Mouse (Mus musculus) kidney, embryonic 15.5 days (tissue): ENCODE measurements around the gene Dner. TPM values are rescaled to one million over a fixed set of nuclear protein-coding genes. Genes with fewer than 3 reads are reported as not detected.

Experiments used
- ATAC-seq: fragments of 200-750 bp; cut with Nextera tagmentation; replicated peaks from 2 replicates; pipeline ENCODE4 v1.8.0; 2017; ENCODE audit warnings: moderate TSS enrichment; ENCODE audit not compliant: low FRiP score
- H3K27ac ChIP-seq: fragments of 300-500 bp; sonication (generic); 2 replicates; pipeline ENCODE4 v1.5.1; 2015; ENCODE audit warnings: mild to moderate bottlenecking, inconsistent platforms
- H3K27me3 ChIP-seq: fragments of 300-500 bp; sonication (generic); 2 replicates; pipeline ENCODE4 v1.6.1; 2015; ENCODE audit warnings: inconsistent platforms
- H3K36me3 ChIP-seq: fragments of 300-500 bp; sonication (generic); 2 replicates; pipeline ENCODE4 v1.6.1; 2015; ENCODE audit warnings: inconsistent platforms
- H3K4me1 ChIP-seq: fragments of 300-500 bp; sonication (generic); 2 replicates; pipeline ENCODE4 v1.6.1; 2015; ENCODE audit warnings: inconsistent platforms
- H3K4me2 ChIP-seq: fragments of 300-500 bp; sonication (generic); 2 replicates; pipeline ENCODE4 v1.6.1; 2015; ENCODE audit warnings: moderate library complexity, mild to moderate bottlenecking, inconsistent platforms
- H3K4me3 ChIP-seq: fragments of 300-500 bp; sonication (generic); replicated peaks from 2 replicates; pipeline ENCODE4 v1.5.1; 2015; ENCODE audit warnings: mild to moderate bottlenecking, inconsistent platforms
- H3K9ac ChIP-seq: fragments of 300-500 bp; sonication (generic); 2 replicates; pipeline ENCODE4 v1.6.1; 2015; ENCODE audit warnings: mild to moderate bottlenecking, inconsistent platforms
- H3K9me3 ChIP-seq: fragments of 300-500 bp; sonication (generic); replicated peaks from 2 replicates; pipeline ENCODE4 v1.6.1; 2016; ENCODE audit warnings: inconsistent platforms
- WGBS: fragments of 180-500 bp; shearing (Covaris S2); methylation state at CpG from one replicate; pipeline ENCODE4 v1.1.7; 2015; ENCODE audit warnings: mixed read lengths; 5-methylcytosine and 5-hydroxymethylcytosine counted together
- polyA plus RNA-seq: library from polyadenylated mRNA; unstranded; fragments of >200 nt; fragmentation: Nextera tagmentation; extraction: Ambion mirVana; gene quantifications from 2 replicates; pipeline ENCODE4 v1.2.1, GENCODE M21; 2015

Gene Dner
- polyA plus RNA-seq, 1 experiment from 2014 or later: 2.5 TPM

- WGBS: 2% methylated on average over 2 of the region's 2 CpGs
- H3K9me3 ChIP-seq: no peaks in the 10 kb centered on the region
- ATAC-seq: no peak
These were observed 1.1 kb upstream of the Dner start for GRCm38 (mm10) chr1:84697136-84697535.

GRCm38 (mm10) chr1:84694688-84695474 is 1.1 kb downstream of the Dner start:
- no peak overlapping the region for H3K27ac ChIP-seq
- WGBS: 9% methylated on average over 26 of the region's 26 CpGs
- H3K4me2 ChIP-seq: peak overlapping the region; percentile 90
- no peaks in the 10 kb centered on the region for H3K9me3 ChIP-seq
- H3K4me1 ChIP-seq: peaks cover 16% of the 10 kb centered on the region
- peak overlapping the region; percentile 48 for H3K4me3 ChIP-seq
- no peaks in the 10 kb centered on the region for H3K36me3 ChIP-seq
- peaks cover 39% of the 10 kb centered on the region for H3K27me3 ChIP-seq
- peak; percentile 20; the same call in 1 of the 2 replicates for ATAC-seq
- H3K9ac ChIP-seq: no peak overlapping the region

More at GRCm38 (mm10) chr1:84697136-84697535, 1.1 kb upstream of the Dner start:
- Histone ChIP-seq H3K4me2 (no peak overlapping the region), H3K27ac (no peak overlapping the region), H3K9ac (no peak overlapping the region), H3K4me3 (no peak overlapping the region), H3K4me1 (peaks cover 16% of the 10 kb centered on the region), H3K36me3 (no peaks in the 10 kb centered on the region), H3K27me3 (peaks cover 39% of the 10 kb centered on the region)

- no peaks in the 10 kb centered on the region for H3K27me3 ChIP-seq
- 72% methylated on average over 4 of the region's 4 CpGs for WGBS
- H3K36me3 ChIP-seq: no peaks in the 10 kb centered on the region
- H3K4me3 ChIP-seq: no peak overlapping the region
- H3K4me2 ChIP-seq: no peak overlapping the region
- H3K9me3 ChIP-seq: no peaks in the 10 kb centered on the region
- no peak for ATAC-seq
- no peak overlapping the region for H3K27ac ChIP-seq
- no peaks in the 10 kb centered on the region for H3K4me1 ChIP-seq
- no peak overlapping the region for H3K9ac ChIP-seq
These were observed 18.1 kb downstream of the Dner start for GRCm38 (mm10) chr1:84677910-84678309.

GRCm38 (mm10) chr1:84668100-84668846 is 27.7 kb downstream of the Dner start:
- no peaks in the 10 kb centered on the region for H3K36me3 ChIP-seq
- 86% methylated on average over 7 of the region's 7 CpGs for WGBS
- no peak for ATAC-seq

GRCm38 (mm10) chr1:84667660-84668059 is 28.4 kb downstream of the Dner start:
- 81% methylated on average over 4 of the region's 4 CpGs for WGBS
- H3K9ac ChIP-seq: no peak overlapping the region
- H3K27ac ChIP-seq: no peak overlapping the region
- no peaks in the 10 kb centered on the region for H3K27me3 ChIP-seq
- H3K4me3 ChIP-seq: no peak overlapping the region
- no peaks in the 10 kb centered on the region for H3K9me3 ChIP-seq
- no peak overlapping the region for H3K4me2 ChIP-seq
- H3K36me3 ChIP-seq: no peaks in the 10 kb centered on the region
- ATAC-seq: no peak
- no peaks in the 10 kb centered on the region for H3K4me1 ChIP-seq

More at GRCm38 (mm10) chr1:84668100-84668846, 27.7 kb downstream of the Dner start:
- Histone ChIP-seq H3K4me3 (no peak overlapping the region), H3K27me3 (no peaks in the 10 kb centered on the region), H3K4me1 (no peaks in the 10 kb centered on the region), H3K9me3 (no peaks in the 10 kb centered on the region), H3K4me2 (no peak overlapping the region), H3K9ac (no peak overlapping the region), H3K27ac (no peak overlapping the region)

GRCm38 (mm10) chr1:84664377-84665118 is 31.5 kb downstream of the Dner start:
- Histone ChIP-seq H3K9ac (no peak overlapping the region), H3K27me3 (no peaks in the 10 kb centered on the region), H3K4me3 (no peak overlapping the region), H3K36me3 (no peaks in the 10 kb centered on the region), H3K4me2 (no peak overlapping the region), H3K4me1 (no peaks in the 10 kb centered on the region), H3K9me3 (no peaks in the 10 kb centered on the region), H3K27ac (no peak overlapping the region)
- ATAC-seq: no peak
- 41% methylated on average over 4 of the region's 4 CpGs for WGBS

GRCm38 (mm10) chr1:84646781-84647180 is 49.2 kb downstream of the Dner start:
- H3K27me3 ChIP-seq: no peaks in the 10 kb centered on the region
- 89% methylated on average over 2 of the region's 2 CpGs for WGBS
- ATAC-seq: no peak

GRCm38 (mm10) chr1:84640463-84640862 is 55.6 kb downstream of the Dner start:
- ATAC-seq: no peak
- no peak overlapping the region for H3K4me2 ChIP-seq
- no peak overlapping the region for H3K9ac ChIP-seq
- H3K9me3 ChIP-seq: no peaks in the 10 kb centered on the region
- 68% methylated on average over 4 of the region's 4 CpGs for WGBS
- H3K36me3 ChIP-seq: no peaks in the 10 kb centered on the region
- no peaks in the 10 kb centered on the region for H3K4me1 ChIP-seq
- H3K27ac ChIP-seq: no peak overlapping the region
- H3K27me3 ChIP-seq: no peaks in the 10 kb centered on the region
- H3K4me3 ChIP-seq: no peak overlapping the region

More at GRCm38 (mm10) chr1:84646781-84647180, 49.2 kb downstream of the Dner start:
- Histone ChIP-seq H3K4me3 (no peak overlapping the region), H3K4me2 (no peak overlapping the region), H3K36me3 (no peaks in the 10 kb centered on the region), H3K9ac (no peak overlapping the region), H3K9me3 (no peaks in the 10 kb centered on the region), H3K27ac (no peak overlapping the region), H3K4me1 (no peaks in the 10 kb centered on the region)

- H3K9ac ChIP-seq: no peak overlapping the region
- H3K4me1 ChIP-seq: no peaks in the 10 kb centered on the region
- no peak overlapping the region for H3K27ac ChIP-seq
- no peak for ATAC-seq
- no peak overlapping the region for H3K4me2 ChIP-seq
- H3K4me3 ChIP-seq: no peak overlapping the region
- H3K9me3 ChIP-seq: no peaks in the 10 kb centered on the region
- no peaks in the 10 kb centered on the region for H3K27me3 ChIP-seq
- H3K36me3 ChIP-seq: no peaks in the 10 kb centered on the region
- WGBS: 45% methylated on average over 6 of the region's 6 CpGs
These were observed 59.1 kb downstream of the Dner start for GRCm38 (mm10) chr1:84636890-84637289.

GRCm38 (mm10) chr1:84628244-84628643 is 67.8 kb downstream of the Dner start:
- 66% methylated on average over 6 of the region's 6 CpGs for WGBS

GRCm38 (mm10) chr1:84622978-84623554 is 73.0 kb downstream of the Dner start:
- WGBS: 35% methylated on average over 12 of the region's 12 CpGs
- no peak for ATAC-seq

More at GRCm38 (mm10) chr1:84628244-84628643, 67.8 kb downstream of the Dner start:
- no peak for ATAC-seq
- no peaks in the 10 kb centered on the region for H3K27me3 ChIP-seq
- H3K4me3 ChIP-seq: no peak overlapping the region
- H3K9me3 ChIP-seq: no peaks in the 10 kb centered on the region
- no peaks in the 10 kb centered on the region for H3K4me1 ChIP-seq
- H3K4me2 ChIP-seq: no peak overlapping the region
- no peak overlapping the region for H3K9ac ChIP-seq
- no peaks in the 10 kb centered on the region for H3K36me3 ChIP-seq
- no peak overlapping the region for H3K27ac ChIP-seq

More at GRCm38 (mm10) chr1:84622978-84623554, 73.0 kb downstream of the Dner start:
- Histone ChIP-seq H3K36me3 (no peaks in the 10 kb centered on the region), H3K4me2 (no peak overlapping the region), H3K9ac (no peak overlapping the region), H3K4me3 (no peak overlapping the region), H3K27ac (no peak overlapping the region), H3K27me3 (no peaks in the 10 kb centered on the region), H3K9me3 (no peaks in the 10 kb centered on the region), H3K4me1 (no peaks in the 10 kb centered on the region)
